Mouse (Mus musculus) brain, adult 2 months (tissue): ENCODE measurements around the gene Cd84.
"Not testable (repeated sequence)": the region's sequence is repeated elsewhere in the genome, so short reads cannot be mapped to it uniquely, and the experiment has no call there.

ENCODE experiments used
- DNase-seq: peaks from one replicate; pipeline ENCODE4 v3.0.0; 2011; ENCODE audit warnings: low read depth, low spot score

Gene Cd84

DNA sequence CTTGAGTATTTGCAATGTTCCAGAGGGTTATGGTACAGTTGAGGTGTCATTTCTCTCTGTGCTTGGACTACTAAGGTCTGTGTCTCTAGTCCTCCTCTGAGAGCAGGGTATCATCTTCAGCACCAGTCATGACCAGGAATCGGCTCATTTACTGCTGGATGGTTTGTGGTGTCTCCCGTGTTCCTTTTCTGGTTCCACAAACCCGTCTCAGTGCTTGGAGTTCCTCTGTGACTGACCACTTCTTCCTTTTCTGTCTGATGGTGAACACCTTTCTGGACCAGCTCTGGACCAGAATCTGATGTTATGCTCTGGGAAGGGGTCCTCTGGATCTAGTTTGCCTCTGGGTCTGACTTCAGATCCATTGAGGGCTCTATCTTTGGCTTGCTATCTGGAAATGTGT, at the start of gene Cd84:
Cd84 (plus strand) TSS at position 210 of the 400 bp plus-strand sequence.
- DNase-seq, result no peak

DNA sequence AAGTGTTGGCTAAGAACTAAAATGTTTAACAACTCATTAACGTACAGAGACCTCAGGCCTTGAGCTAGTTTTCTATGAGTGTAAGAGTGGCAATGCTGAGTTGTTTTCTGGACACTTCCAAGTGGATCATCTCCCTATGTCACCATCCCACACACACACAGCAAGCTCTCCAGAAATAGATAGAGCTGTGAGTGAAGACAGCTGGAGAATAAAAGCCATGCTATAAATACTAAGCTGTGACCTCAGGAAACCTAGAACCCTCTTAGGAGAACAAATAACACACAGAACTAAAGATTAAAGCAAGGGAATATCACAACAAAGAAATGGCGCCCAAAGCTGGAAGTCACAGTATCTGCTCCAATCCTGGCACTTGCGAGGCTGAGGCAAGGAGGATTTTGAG, 48.0 kb upstream of the Cd84 start:
- peak; percentile 83 for DNase-seq

DNA sequence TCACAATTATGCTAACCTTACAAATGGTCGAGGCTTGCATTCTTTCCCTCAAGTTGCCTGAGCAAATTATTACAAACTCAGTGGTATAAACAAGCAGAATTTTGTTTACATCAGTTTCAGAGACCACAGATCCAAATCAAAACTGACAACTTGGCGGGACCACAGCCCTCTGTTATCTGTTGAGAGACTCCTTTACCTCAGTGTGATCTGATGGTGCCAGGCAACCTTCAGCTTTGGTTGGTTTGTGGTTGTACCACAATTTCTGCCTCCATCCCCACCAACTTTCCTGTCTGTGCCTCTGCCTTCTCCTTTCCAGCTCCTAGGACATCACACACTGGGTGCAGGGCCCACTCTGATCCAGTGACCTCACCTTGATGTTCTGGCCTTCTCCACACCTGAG, 43.3 kb upstream of the Cd84 start:
- no peak for DNase-seq

DNA sequence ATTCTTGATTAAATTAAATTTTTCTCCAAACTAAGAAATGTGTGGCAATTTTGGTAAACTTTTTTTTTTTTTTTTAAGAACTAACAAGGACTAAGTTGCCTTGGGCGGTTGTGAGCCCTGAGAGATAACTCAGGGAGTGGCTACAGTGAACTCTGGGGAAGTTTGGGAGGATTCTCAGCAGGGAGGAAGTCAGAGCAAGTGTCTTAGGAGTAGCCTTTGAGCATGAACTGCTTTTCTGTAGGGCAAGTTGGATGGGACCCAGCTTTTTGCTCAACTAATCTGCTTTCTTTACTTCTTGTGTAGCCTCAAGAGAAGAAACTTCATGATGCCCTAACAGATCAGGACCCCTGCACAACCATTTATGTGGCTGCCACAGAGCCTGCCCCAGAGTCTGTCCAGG, 41.7 kb upstream of the Cd84 start:
- no peak for DNase-seq

DNA sequence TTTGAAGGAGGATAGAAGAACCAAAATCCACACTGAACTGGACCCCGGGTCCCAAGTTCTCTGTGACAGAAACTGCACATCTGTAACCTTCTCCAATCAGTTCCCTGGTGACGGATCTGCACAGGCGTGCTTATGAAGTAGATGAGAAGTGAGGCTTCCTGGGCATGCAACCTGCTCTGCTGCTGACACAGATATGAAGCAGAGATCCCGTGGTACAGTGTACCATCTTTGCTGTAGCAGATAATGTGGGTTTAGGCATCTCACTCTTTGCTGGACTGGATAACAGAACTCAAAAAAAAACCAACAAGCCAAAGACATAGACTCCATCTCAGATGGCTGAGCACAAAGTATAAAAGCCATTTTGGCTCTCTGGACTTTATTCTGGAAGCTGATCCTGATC, 39.8 kb upstream of the Cd84 start:
- DNase-seq, result no peak

DNA sequence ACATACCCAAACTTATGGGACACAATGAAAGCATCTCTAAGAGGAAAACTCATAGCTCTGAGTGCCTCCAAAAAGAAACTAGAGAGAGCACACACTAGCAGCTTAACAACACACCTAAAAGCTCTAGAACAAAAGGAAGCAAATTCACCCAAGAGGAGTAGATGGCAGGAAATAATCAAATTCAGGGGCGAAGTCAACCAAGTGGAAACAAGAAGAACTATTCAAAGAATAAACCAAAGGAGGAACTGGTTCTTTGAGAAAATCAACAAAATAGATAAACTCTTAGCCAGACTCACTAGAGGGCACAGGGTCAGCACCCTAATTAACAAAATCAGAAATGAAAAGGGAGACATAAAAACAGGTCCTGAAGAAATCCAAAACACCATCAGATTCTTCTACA, 28.4 kb upstream of the Cd84 start:
- not testable (repeated sequence) for DNase-seq

DNA sequence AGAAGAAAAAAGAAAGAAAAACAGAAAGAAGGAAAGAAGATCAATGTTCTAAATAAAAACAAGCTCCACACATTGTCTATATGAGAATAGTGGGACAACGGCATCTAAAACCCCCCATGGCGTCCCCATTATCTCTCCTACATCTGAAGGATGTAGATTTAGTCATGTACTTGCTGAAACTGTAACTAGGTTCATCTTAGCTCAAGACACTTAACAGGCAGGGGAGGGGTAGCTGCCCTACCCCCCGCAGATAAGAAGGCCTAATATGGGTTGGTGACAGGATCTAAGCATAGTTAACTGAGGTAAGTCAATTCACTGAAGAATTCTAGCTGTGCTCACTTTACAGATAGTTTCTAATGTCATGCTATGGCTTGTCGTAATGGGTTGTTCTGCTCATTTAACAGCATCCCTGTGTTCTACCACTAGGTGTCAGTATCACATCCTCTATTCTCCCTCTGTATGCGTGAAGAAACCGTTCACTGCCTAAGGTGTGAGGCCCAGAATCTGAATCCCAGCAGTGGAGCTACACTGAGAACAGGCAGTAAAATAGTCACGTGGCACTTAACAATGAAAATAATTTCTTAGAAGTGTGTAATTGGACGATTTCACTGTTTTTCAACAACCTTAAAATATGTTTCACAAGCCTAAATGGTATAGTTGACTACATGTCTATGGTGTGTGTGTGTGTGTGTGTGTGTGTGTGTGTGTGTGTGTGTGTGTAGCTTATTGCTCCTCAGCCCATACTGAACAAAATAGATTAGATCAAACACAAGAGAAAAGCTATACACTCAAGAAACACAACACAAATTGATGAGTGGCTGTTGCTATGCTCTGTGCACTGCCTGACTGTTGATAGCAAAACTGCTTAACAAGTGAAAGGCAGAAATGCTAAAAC, 23.7 kb upstream of the Cd84 start:
- peak; percentile 80 for DNase-seq

DNA sequence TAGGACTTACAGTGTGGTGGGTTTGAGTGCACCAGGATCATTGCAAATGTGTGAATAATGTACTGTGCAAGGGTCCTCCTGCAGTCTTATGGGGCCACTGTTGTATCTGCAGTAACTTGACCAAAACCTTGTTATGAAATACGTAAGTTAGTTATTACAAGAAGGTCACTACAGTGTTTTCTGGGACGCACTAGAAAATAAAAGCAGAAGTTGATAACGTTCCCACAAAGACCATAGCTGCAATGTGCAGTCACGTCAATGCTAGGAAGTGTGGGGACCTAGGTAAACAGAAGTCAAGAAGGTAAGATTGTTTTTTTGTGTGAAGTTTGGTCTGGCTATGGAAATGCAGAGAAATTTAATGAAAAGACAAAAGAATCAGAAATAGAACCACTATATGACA, 22.5 kb upstream of the Cd84 start:
- DNase-seq, result no peak

DNA sequence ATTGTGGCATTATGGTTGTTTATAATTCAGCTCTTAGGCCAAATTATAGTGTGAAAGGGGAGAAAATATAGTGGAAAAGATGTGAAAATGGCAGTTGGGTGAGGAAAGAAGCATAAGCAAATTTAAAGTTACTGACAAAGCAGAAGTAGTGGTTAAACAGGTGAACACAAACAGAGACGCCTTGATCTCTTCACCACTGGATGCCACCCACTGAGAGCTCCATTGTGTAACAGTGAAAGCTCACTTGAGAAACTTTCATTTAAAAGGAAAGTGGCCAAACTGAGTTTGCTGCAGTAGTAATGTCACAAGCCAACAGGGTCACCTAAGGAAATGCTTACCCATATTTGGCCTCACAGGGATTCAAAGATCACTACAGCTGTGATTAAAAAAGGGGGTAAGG, 18.2 kb upstream of the Cd84 start:
- DNase-seq, result no peak

DNA sequence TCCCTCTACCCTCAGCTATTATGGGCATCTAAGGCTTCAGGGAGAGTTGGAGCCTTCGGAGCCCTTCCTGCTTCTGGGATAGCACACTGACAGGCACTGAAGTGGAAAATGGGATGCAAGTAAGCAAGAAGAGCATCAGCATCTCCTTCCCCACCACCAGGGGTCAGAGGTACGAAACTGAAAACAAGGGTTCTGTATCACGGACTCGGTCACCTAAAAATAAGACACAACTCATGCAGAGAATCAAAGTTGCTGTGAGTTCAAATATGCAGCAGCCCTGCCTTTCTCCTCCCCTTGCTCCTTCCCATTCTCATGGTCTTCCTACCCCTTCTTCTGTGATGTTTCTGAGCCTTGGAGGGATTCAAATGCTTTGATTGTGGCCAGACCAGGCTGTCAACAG, 14.0 kb upstream of the Cd84 start:
- DNase-seq, result no peak

DNA sequence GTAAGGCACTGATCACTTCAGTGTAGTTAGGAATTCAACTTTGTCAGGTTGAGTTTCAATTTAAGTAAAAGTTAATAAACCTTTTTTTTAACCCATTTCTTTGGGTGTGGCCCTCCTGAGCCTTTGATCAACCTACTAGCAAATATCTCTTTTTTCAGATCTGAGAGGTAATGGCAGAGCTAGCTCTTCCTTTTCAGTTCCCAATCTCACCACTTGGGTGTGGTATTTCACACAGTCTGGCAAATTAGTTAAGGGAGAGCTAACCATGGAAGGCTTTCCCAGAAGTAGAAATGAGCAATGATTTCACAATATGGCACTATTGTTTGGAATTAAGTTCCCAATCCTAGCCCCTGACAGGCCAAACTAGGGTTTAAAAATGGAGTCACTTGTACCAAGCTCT, 13.3 kb upstream of the Cd84 start:
- DNase-seq, result peak; percentile 58

DNA sequence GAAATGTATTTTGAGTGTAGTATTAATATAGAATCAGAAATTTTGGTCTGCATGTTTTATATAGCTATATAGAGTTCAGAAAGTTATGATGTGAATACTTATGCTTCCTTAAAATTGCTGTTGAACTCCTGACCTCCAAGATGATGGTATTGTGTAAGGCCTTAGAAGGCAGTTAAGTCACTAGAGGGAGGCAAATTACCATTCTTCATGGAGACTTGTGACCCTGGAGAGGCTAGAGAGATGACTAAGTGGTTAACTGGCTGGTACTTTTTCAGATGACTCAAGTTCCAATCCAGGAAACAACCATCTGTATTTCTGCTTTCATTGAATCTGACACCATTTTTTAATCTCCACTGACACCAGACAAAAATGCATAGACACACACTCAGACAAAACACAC, 11.8 kb upstream of the Cd84 start:
- peak; percentile 44 for DNase-seq

DNA sequence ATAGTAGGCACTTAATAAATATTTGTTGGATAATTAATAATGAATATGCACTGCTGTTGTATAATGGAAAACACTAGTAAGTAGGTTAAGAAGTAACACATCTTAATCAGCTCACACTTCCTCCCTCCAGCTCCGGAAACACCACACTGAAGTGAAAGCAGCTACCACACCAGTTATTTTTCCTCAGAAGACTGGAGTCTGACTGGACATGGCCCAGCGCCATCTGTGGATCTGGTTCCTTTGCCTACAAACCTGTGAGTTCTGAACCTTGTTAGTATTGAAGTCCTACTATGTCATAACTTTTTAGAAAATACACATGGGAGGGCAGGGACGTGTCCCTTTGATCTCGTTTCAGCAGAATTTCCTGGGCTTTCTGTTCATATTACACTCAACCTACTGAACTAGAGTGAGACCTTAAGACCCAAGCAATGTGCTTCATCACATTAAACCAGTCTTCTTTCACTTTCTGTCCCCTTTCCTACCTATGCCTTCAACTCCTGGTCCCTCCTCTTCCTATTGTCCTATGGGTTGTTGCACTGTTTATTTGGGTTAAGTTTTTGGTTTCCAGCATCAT, 1.0 kb downstream of the Cd84 start:
- DNase-seq, result peak; percentile 13

DNA sequence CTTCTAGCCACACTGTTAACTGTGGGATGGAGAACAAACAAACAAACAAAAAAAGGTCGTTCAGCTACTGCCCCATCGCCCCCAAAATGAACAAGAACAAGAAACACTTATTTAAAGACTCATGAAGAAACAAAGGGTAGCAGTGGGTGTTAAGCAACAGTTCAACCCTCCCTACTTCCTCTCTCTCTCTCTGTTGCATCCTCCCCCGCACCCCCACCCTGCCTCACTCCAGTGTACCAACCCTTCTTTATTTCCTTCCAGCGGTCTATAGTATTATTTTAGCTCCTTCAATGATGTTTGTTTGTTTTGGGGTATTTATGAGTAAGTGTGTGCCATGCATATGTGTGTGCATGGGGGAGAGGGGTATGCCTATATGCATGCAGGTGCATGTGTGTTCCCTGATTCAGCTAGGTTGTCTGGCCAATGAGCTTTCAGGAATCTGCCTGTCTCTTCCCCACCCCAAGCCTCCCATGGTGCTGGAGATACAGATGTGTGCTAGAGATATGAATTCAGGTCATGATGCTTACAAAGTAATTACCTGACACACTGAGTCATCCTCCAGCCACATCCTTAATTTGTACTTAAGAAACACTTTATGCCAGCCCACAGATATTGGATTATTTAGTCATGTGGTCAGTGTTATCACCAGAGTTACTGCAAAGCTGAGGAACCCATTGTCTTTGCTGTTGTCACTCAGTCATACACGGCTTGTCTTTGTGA, 5.7 kb downstream of the Cd84 start:
- DNase-seq, result peak; percentile 39

DNA sequence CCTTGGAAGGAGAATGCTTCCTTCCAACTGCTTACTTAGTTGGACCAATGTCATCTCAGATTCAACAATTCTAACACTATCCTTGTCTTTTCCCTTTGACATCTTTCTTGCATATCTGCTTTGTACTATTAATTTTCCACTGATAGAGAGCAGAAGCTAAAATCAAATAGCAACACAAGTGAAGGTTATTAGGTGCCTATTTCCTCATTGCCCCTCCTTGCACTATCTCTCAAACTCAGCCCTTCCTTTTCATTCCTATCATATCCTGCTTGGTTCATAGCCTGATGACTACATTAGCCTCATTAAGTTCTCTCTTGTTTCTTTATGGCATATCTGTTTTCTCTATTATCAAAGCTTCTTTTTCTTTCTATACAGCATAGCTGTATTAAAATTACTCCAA, 8.7 kb downstream of the Cd84 start:
- DNase-seq, result no peak

DNA sequence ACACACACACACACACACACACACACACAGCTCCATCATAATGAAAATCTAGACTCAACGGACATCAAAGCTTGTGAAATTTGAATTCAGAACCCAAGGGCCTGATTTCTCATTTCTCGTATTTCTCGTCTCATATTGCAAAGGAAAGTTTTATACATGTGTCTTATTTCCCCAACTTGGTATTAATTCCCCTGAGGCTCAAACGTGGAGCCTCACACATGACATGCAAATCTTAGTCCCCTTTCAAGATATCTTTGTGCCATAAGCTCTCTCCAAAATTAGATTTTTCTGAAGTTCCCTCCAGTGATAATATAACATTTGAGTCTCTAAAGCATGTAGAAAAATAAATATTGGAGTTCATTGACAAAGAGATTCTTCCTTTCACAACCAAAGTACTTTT, 9.3 kb downstream of the Cd84 start:
- DNase-seq, result no peak

DNA sequence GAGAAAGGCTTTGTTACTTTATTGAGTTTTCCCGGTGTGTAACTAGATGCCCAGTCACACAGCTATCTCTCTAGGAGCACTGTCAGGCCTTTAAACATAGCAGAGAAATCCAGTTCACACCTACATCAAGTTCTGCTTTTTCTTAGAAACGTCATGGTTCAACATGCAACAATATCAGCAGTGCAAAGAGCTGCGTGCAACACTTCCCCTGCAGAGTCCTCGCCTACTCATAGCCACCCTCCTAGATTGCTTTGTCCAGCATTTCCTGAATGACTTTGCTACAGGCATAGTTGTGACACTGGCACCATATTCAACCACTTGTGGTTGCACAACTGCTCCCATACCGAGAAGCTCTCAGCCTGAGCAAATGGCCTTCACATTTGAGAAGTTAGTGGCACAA, 10.0 kb downstream of the Cd84 start:
- DNase-seq, result peak; percentile 49

DNA sequence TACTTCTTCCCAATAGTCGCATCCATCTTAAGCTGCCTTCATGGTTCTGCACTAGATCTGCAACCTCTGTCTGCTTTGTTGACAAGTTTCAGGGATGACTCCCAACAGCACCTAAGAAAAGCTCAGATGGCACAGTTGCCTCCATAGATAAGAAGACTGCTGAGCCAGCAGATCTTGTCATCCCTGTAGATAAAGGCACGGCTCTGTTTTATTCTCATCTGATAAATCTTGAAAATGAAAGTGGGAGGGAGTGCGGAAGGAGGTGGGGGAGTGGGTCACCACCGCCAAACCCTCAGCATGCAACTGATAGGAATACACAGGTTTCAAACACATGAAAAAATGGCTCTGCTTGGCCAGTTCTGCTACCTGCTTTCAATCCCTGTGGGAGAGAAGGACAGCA, 26.0 kb downstream of the Cd84 start:
- no peak for DNase-seq

DNA sequence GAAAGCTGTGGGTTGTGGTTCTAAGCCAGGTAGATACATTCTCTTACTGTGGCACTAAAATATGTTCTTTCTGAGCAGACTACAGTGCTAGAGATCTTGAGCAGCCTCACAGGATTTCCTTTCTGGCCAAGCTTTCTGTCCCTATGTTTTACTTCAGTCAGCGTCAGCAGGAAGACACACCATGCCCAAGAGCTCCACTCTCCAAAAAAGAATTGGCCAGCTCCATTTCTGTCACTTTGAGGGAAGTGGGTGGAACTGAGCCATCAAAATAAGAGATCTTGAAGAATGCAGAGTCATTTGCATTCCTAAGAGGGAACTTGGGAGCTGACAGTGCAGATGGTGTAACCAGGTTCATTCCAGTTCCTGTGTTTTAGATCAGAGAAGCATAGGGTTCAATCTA, 47.5 kb downstream of the Cd84 start:
- peak; percentile 70 for DNase-seq

DNA sequence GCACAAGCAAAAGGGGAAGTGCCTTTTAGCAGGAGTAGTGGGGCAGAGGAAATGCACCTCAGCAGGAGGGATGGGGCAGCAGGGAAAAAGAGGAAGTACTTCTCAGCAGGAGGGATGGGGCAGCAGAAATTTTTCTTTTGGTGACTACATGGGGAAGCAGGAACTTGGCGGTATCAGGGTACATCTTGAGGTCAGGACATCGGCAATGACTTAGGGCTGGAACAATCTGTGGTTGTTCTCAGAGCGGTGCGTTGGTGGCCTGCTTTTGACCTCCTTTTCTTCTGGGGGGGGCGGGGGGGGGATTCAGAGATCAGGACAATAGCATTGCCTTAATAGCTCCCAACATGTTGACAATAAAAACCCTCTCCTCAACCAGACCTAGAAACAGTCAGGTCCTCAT, 55.9 kb downstream of the Cd84 start, which contains the start of gene Gm10521:
Gm10521 (plus strand) TSS at position 301 of the 400 bp plus-strand sequence.
- DNase-seq, result not testable (repeated sequence)

DNA sequence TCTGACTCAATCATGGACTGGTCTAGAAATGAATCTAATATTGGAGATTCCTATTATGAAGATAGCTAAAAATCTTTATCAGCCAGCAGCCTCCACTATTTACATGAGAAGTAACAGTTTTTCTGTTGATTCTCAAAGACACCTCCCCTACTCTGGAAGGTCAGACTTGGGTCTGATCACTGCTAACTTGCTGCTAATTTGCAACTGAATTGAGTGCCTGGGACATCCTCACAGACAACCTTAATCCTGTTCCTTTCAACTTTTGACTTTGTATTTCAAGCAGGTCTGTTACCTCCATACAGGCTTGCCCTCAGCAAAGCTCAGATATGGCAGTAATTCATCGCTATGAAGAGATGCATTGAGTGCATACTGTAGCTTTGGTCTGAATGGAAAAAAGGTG, 64.5 kb downstream of the Cd84 start:
- DNase-seq, result no peak

DNA sequence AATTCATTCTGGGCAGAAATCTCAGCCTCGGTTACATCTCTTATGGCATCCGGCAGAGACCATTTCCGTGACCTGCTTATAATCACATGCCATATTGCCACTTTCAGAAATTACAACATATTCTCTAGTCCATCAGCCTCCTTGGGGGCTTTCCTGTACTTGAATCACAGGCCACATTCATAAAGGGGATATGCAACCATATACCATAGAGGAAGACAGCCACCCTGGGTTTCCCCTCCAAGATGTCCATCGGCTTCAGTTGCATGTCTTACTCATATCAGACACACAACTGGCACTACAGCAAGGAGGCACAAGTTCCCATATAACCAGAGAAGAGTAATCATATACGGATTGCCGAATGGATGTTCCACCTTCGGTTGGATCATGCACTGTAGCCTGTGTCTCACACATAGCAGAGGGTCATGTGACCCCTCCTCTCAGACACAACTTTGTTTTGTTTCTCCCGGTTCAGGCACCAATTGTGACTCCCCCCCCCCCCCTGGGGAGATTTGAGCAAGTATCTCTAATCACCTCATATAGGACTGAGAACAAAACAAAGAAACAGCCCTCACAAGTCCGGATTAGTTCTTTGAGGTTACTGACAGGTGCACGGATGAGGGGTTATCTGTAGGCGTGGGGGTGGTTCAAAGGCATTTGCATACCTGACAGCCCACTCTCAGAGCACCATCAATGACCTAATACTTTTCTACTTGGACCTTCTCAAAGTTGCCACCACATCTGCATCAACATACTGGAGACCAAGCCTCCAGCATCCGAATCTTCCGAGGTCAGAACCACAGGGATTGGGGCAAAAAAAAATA, 76.4 kb downstream of the Cd84 start:
- no peak for DNase-seq
